Mouse (Mus musculus) urinary bladder, postnatal 4 days (tissue): Measurements from ENCODE around the gene Ube2dnl2.

Source experiments
- DNase-seq, 2 experiments: peaks; one replicate each; pipeline ENCODE4 v3.0.0; 2021 to 2022; ENCODE audit warnings: low spot score in 2 of 2

Ube2dnl2 gene

DNA sequence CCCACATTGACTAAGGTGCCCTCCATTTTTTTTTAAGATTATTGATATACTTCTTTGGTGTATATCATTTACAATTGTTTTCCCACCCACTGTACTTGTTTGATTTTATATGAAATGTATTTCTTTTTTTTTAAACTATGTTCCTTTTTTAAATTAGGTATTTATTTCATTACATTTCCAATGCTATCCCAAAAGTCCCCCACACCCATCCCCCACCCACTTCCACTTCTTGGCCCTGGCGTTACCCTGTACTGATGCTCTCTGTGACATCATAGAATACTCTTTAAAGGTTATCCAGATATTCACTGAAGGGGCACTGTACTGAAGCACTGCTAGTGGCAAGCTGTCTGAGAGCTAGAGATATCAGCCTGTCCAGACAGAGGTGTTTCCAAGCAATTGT lies at the start of gene Ube2dnl2:
Ube2dnl2 (plus strand) TSS at position 301 of the 400 bp plus-strand sequence.
- no peak for DNase-seq

DNA sequence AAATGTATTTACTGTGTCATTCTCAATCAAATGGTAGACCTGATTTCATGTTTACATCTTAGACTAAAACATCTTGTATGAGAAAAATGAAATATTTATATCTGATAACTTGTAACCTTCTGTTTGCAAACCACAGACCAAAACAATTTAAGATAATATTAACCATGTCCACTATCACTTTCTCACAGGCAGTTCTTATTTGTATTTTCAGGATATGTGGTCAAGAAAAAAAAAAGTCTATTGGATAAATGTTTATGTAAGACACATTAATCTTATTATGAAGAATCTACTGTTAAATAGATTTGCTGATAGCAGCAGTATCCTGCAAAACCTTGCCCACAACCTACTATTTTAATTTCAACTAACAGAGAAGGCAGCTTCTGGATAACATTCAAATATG lies 11.9 kb upstream of the Ube2dnl2 start:
- DNase-seq, result no peak

DNA sequence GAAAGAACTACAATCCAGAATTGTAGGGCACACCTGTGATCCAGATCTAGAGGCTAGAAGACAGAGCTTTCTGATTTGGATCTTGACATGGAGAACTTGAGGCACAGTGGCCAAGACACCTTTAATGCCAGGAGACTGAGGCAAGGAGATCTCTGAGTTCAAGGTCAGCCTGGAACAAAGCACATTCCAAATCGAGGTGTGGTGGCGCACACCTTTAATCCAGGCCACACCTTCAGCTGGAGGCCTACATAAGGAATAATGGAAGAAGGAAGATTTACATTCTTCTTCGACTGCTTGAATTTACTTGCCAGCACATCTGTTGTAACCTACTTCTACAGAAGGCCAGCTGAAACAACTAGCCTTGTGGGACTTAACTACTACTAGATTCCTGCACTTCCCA lies 9.9 kb upstream of the Ube2dnl2 start:
- no peak for DNase-seq

DNA sequence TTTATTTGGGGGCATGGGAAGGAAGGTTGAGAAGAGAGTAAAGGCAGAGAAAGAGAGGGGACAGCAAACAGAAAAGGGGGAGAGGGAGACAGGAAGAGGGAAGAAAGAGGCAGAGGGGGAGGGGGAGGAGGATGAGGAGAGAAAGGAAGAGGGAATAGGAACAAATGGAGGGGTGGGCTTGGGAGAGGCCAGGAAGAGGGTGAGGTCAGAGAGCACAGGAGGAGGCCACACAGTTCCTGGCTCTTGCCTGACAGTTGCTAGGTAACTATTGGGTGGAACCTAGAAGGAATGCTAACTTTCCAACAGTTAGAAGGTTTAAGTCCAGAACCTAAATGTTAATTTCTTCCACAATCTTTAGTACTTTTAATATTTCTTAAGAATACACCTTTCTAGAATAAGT lies 4.0 kb upstream of the Ube2dnl2 start:
- DNase-seq, result no peak

DNA sequence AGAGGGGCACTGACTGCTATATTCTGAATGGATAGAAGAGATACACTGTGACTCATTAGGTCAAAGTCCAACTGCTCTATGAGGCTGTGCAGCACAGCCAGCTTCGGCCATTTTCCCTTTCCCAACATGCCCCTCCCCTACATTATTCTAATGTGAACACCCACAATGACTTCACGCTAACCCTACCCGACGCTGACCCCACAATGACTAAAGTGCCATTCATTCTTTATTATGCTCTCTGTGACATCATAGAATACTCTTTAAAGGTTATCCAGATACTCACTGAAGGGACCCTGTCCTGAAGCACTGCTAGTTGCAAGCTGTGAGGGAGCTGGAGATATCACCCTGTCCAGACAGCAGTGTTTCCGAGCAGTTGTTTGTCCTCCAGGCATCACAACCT lies 2.7 kb upstream of the Ube2dnl2 start, which contains the start of gene Ube2dnl1:
Ube2dnl1 (plus strand) TSS at position 301 of the 400 bp plus-strand sequence.
- DNase-seq, result no peak

DNA sequence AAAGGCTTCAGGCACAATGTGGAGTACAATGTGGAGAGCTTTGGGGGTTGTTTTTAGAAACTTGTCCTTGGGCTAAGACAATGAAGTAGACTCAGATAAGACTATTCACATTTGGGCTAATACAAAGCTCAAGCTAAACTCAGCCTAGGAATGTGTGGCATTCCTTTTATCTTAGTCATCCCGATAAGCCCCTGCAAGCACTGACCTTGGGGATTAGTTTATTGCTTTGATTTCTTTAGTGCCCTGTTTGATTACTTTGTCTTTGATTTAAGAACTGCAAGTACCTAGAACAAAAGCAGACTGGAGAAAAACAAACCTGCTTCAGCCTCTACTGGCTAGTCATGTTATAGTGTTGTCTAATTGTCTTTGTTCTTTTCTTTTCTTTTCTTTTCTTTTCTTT lies 47.7 kb downstream of the Ube2dnl2 start:
- no peak for DNase-seq
